Mouse (Mus musculus): ENCODE measurements around the gene Lhfp. TPM values are rescaled to one million over a fixed set of nuclear protein-coding genes. Genes with fewer than 3 reads are reported as not detected.
"Not testable (repeated sequence)": the region's sequence is repeated elsewhere in the genome, so short reads cannot be mapped to it uniquely, and the experiment has no call there.

Gene Lhfp
- polyA plus RNA-seq, 1 experiment = 225 TPM

- TF ChIP-seq CTCF (IDR thresholded peaks at IDR 0.05; ENCODE audit: borderline replicate concordance, insufficient read depth, low read length) (no peak), POLR2A (IDR thresholded peaks at IDR 0.05; ENCODE audit: low read depth, low read length) (no peak)
- no peak overlapping the region for H3K4me3 ChIP-seq (ENCODE audit: insufficient read depth, low read length)
These were observed 224.8 kb downstream of the Lhfp start for GRCm38 (mm10) chr3:53266116-53266515.

GRCm38 (mm10) chr3:53267046-53267445 is 225.7 kb downstream of the Lhfp start:
- TF ChIP-seq CTCF (IDR thresholded peaks at IDR 0.05; ENCODE audit: borderline replicate concordance, insufficient read depth, low read length) = no peak
- TF ChIP-seq POLR2A (IDR thresholded peaks at IDR 0.05; ENCODE audit: low read depth, low read length) = no peak

More at GRCm38 (mm10) chr3:53266116-53266515, 224.8 kb downstream of the Lhfp start:
- Histone ChIP-seq H3K4me1 (ENCODE audit: control insufficient read depth, insufficient read depth, low read length) (no peaks in the 10 kb centered on the region), H3K27ac (ENCODE audit: insufficient read depth, low read length) (no peak overlapping the region)

DNA sequence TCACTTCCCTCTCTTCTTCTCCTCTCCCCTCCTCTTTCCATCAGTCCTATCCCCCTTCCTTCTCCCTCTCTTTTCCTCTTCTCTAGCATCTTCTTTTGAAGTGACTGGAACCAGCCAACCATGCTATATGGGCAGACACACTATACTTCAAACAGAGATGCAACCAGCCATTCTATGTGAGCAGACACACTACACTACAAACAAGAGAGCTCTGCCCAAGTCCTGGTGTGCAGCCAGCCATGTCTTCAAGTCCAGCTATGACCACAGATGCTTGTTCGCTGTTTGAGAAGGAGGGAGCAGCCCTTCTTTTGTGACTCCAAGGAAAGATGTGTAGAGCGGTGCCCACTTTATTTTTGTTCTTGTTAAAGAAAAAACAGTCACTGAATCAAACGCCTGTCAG is 231.9 kb downstream of the Lhfp start:
- Histone ChIP-seq H3K27ac (ENCODE audit: insufficient read depth, low read length) (no peak overlapping the region), H3K4me1 (ENCODE audit: control insufficient read depth, insufficient read depth, low read length) (no peaks in the 10 kb centered on the region), H3K4me3 (ENCODE audit: insufficient read depth, low read length) (no peak overlapping the region)
- TF ChIP-seq CTCF (IDR thresholded peaks at IDR 0.05; ENCODE audit: borderline replicate concordance, insufficient read depth, low read length) (no peak), POLR2A (IDR thresholded peaks at IDR 0.05; ENCODE audit: low read depth, low read length) (no peak)

More at GRCm38 (mm10) chr3:53267046-53267445, 225.7 kb downstream of the Lhfp start:
- Histone ChIP-seq H3K4me3 (ENCODE audit: insufficient read depth, low read length) (no peak overlapping the region), H3K27ac (ENCODE audit: insufficient read depth, low read length) (no peak overlapping the region), H3K4me1 (ENCODE audit: control insufficient read depth, insufficient read depth, low read length) (no peaks in the 10 kb centered on the region)

- no peak overlapping the region for H3K4me3 ChIP-seq (ENCODE audit: insufficient read depth, low read length)
- no peaks in the 10 kb centered on the region for H3K4me1 ChIP-seq (ENCODE audit: control insufficient read depth, insufficient read depth, low read length)
- no peak overlapping the region for H3K27ac ChIP-seq (ENCODE audit: insufficient read depth, low read length)
- TF ChIP-seq CTCF (IDR thresholded peaks at IDR 0.05; ENCODE audit: borderline replicate concordance, insufficient read depth, low read length) = no peak
- no peak for TF ChIP-seq POLR2A (IDR thresholded peaks at IDR 0.05; ENCODE audit: low read depth, low read length)
These were observed 236.7 kb downstream of the Lhfp start for GRCm38 (mm10) chr3:53277993-53278392.

DNA sequence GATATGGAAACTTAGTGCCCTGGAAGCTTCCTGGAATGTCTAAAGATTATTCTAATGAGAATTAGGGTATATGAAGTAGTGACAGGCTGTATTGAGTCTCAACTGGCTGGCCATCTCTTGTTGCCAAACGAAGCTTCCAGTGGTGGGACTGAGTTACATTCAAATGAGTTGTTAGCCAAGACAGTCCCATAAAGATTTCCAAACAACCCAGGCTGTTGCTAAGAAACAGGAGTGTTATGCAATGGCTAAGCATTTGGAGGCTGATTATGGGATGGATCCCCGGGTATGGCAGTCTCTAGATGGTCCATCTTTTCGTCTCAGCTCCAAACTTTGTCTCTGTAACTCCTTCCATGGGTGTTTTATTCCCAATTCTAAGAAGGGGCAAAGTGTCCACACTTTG is 240.7 kb downstream of the Lhfp start:
- H3K27ac ChIP-seq (ENCODE audit: insufficient read depth, low read length); H3K4me1 ChIP-seq (ENCODE audit: control insufficient read depth, insufficient read depth, low read length); H3K4me3 ChIP-seq (ENCODE audit: insufficient read depth, low read length): not testable (repeated sequence)

GRCm38 (mm10) chr3:53284023-53284422 is 242.7 kb downstream of the Lhfp start:
- H3K4me3 ChIP-seq (ENCODE audit: insufficient read depth, low read length) = no peak overlapping the region
- TF ChIP-seq POLR2A (IDR thresholded peaks at IDR 0.05; ENCODE audit: low read depth, low read length) = no peak
- no peak for TF ChIP-seq CTCF (IDR thresholded peaks at IDR 0.05; ENCODE audit: borderline replicate concordance, insufficient read depth, low read length)
- H3K4me1 ChIP-seq (ENCODE audit: control insufficient read depth, insufficient read depth, low read length) = no peaks in the 10 kb centered on the region
- no peak overlapping the region for H3K27ac ChIP-seq (ENCODE audit: insufficient read depth, low read length)

GRCm38 (mm10) chr3:53284471-53285177 is 243.3 kb downstream of the Lhfp start:
- Histone ChIP-seq H3K4me3 (ENCODE audit: insufficient read depth, low read length) (no peak overlapping the region), H3K27ac (ENCODE audit: insufficient read depth, low read length) (no peak overlapping the region), H3K4me1 (ENCODE audit: control insufficient read depth, insufficient read depth, low read length) (no peaks in the 10 kb centered on the region)
- TF ChIP-seq CTCF (IDR thresholded peaks at IDR 0.05; ENCODE audit: borderline replicate concordance, insufficient read depth, low read length) (no peak), POLR2A (IDR thresholded peaks at IDR 0.05; ENCODE audit: low read depth, low read length) (no peak)

GRCm38 (mm10) chr3:53288662-53289061 is 247.3 kb downstream of the Lhfp start:
- H3K27ac ChIP-seq (ENCODE audit: insufficient read depth, low read length) = no peak overlapping the region
- no peak overlapping the region for H3K4me3 ChIP-seq (ENCODE audit: insufficient read depth, low read length)
- TF ChIP-seq POLR2A (IDR thresholded peaks at IDR 0.05; ENCODE audit: low read depth, low read length) (no peak), CTCF (IDR thresholded peaks at IDR 0.05; ENCODE audit: borderline replicate concordance, insufficient read depth, low read length) (no peak)
- H3K4me1 ChIP-seq (ENCODE audit: control insufficient read depth, insufficient read depth, low read length) = no peaks in the 10 kb centered on the region

- TF ChIP-seq POLR2A (IDR thresholded peaks at IDR 0.05; ENCODE audit: low read depth, low read length) (no peak), CTCF (IDR thresholded peaks at IDR 0.05; ENCODE audit: borderline replicate concordance, insufficient read depth, low read length) (no peak)
- Histone ChIP-seq H3K4me3 (ENCODE audit: insufficient read depth, low read length) (no peak overlapping the region), H3K4me1 (ENCODE audit: control insufficient read depth, insufficient read depth, low read length) (no peaks in the 10 kb centered on the region), H3K27ac (ENCODE audit: insufficient read depth, low read length) (no peak overlapping the region)
These were observed 248.4 kb downstream of the Lhfp start for GRCm38 (mm10) chr3:53289589-53290219.

DNA sequence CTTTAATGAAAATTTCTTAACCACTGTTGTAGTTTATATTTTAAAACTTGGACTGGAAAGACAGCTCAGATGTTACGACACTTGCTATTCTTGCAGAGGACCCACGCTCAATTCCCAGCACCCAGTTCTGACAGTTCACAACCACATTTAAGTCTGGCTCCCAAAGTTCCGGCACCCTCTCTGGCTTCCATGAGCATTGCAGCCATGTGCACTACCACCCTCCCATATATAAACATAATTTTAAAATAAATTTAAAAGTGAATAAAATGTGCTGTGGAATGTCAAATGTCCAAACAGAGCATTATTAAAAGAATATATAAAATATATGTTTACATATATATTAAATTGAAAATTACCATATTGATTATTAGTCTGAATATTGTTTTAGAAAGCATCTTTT is 249.9 kb downstream of the Lhfp start:
- Histone ChIP-seq H3K27ac (ENCODE audit: insufficient read depth, low read length) (no peak overlapping the region), H3K4me1 (ENCODE audit: control insufficient read depth, insufficient read depth, low read length) (no peaks in the 10 kb centered on the region), H3K4me3 (ENCODE audit: insufficient read depth, low read length) (no peak overlapping the region)
- TF ChIP-seq CTCF (IDR thresholded peaks at IDR 0.05; ENCODE audit: borderline replicate concordance, insufficient read depth, low read length) (no peak), POLR2A (IDR thresholded peaks at IDR 0.05; ENCODE audit: low read depth, low read length) (no peak)
